In genomic region chr11:61854211-61854987, GRCm38 (mm10) we compare ENCODE assay signal across 8 mouse cellular contexts. TPM values are rescaled to one million over a fixed set of nuclear protein-coding genes. Genes with fewer than 3 reads are reported as not detected.
DNase-seq lines count a peak whose midpoint lies in the region; ATAC-seq lines count a peak whose summit lies in the region.

No protein-coding gene starts in this region.

- H3K4me3 ChIP-seq in heart, embryonic 14.5 days (ENCODE audit: control insufficient read depth in 1 of 2, insufficient read depth in 1 of 2, low read depth in 1 of 2, low read length in 2 of 2), result peak overlapping the region; percentile 76 to 97
- peak overlapping the region; percentile 92 for H3K4me3 ChIP-seq in liver, embryonic 12.5 days

- peaks cover 0 to 6% of the 10 kb centered on the region in 2 experiments; a peak in 2 of 4 replicates for H3K4me1 ChIP-seq in heart, embryonic 14.5 days (ENCODE audit: control insufficient read depth in 2 of 2, insufficient read depth in 2 of 2, low read length in 2 of 2)
- peaks cover 24% of the 10 kb centered on the region for H3K4me1 ChIP-seq in liver, embryonic 12.5 days

- peaks cover 17% of the 10 kb centered on the region for H3K36me3 ChIP-seq in heart, embryonic 14.5 days (ENCODE audit: control insufficient read depth, insufficient read depth, low read length)
- no peaks in the 10 kb centered on the region for H3K36me3 ChIP-seq in liver, embryonic 12.5 days
- H3K36me3 ChIP-seq in splenic B cell, adult 2 months (ENCODE audit: control insufficient read depth, insufficient read depth, low read length, poor library complexity, severe bottlenecking), result no peaks in the 10 kb centered on the region

- ATAC-seq in heart, embryonic 14.5 days (ENCODE audit: insufficient number of reproducible peaks, insufficient read depth, low FRiP score, low read depth), result peak; percentile 81
- ATAC-seq in liver, embryonic 12.5 days, result peak; percentile 86

- WGBS in heart, embryonic 14.5 days, result 0% methylated on average over 79 of the region's 87 CpGs
- under 1% methylated on average over 87 of the region's 87 CpGs for WGBS in liver, embryonic 12.5 days (ENCODE audit: insufficient replicate concordance)

- H3K27me3 ChIP-seq in heart, embryonic 14.5 days (ENCODE audit: control insufficient read depth, insufficient read depth, low read length), result no peaks in the 10 kb centered on the region
- H3K27me3 ChIP-seq in liver, embryonic 12.5 days (replicated peaks), result 0 out of 2 replicates have a peak, but pooled peaks cover 4% of the 10 kb centered on the region
- H3K27me3 ChIP-seq in splenic B cell, adult 2 months (ENCODE audit: control insufficient read depth, insufficient read depth, low read length, poor library complexity, severe bottlenecking), result no peaks in the 10 kb centered on the region

- H3K4me2 ChIP-seq in heart, embryonic 14.5 days (ENCODE audit: low read length), result peak overlapping the region; percentile 87
- peak overlapping the region; percentile 99 for H3K4me2 ChIP-seq in liver, embryonic 12.5 days

- peak overlapping the region; percentile 96 for H3K9ac ChIP-seq in heart, embryonic 14.5 days (ENCODE audit: low read length)
- peak overlapping the region; percentile 94 for H3K9ac ChIP-seq in liver, embryonic 12.5 days

- no peaks in the 10 kb centered on the region for H3K9me3 ChIP-seq in heart, embryonic 14.5 days (ENCODE audit: control insufficient read depth, low read length)
- H3K9me3 ChIP-seq in liver, embryonic 12.5 days (replicated peaks), result no peaks in the 10 kb centered on the region

- H3K27ac ChIP-seq in heart, embryonic 14.5 days (replicated peaks in 1 of 2; ENCODE audit: control insufficient read depth in 1 of 2, insufficient read depth in 1 of 2, low read depth in 2 of 2, low read length in 2 of 2), result peak overlapping the region; percentile 51 to 91
- H3K27ac ChIP-seq in liver, embryonic 12.5 days, result peak overlapping the region; percentile 88

- DNase-seq in CD8-positive naive resting alpha-beta T cell, adult 2 months (ENCODE audit: low read depth in 2 of 2, low spot score in 2 of 2), result peak; percentile 73 to 76
- peak; percentile 50 for DNase-seq in c-Kit-negative CD71-positive TER-119-positive erythroid progenitor cells, embryonic 14.5 days (ENCODE audit: low read depth, low spot score)
- DNase-seq in fibroblast of lung, adult 2 months (ENCODE audit: low read depth), result peak; percentile 25
- peak; percentile 88 for DNase-seq in kidney, postnatal 14 days
- peak; percentile 86 for DNase-seq in naive thymus-derived CD4-positive, alpha-beta T cell, adult 2 months (ENCODE audit: low read depth)
- peak; percentile 83 for DNase-seq in splenic B cell, adult 2 months (ENCODE audit: low read depth, low spot score)

RNA-seq across cellular contexts. Expression of gene Ulk2, which starts 0.5 kb away (rescaled TPM):
- polyA plus RNA-seq in heart, embryonic 14.5 days (2014; fragmentation: Nextera tagmentation; extraction: Ambion mirVana), result 18.5 and 18.9 TPM in 2 replicates
- 4.9 and 5.1 TPM in 2 replicates for polyA plus RNA-seq in liver, embryonic 12.5 days (2016; fragmentation: Nextera tagmentation; extraction: Ambion mirVana)

Comparison
In these comparisons a context has a peak if more than half of its experiments do, and no peak if none do; other contexts are left out.
1. Peak in every context shown above with its lines: DNase-seq, ATAC-seq, H3K4me3 ChIP-seq and H3K27ac ChIP-seq.
2. DNase-seq: peak in every context shown above with its lines; median percentile 88 in kidney, postnatal 14 days; 86 in naive thymus-derived CD4-positive, alpha-beta T cell, adult 2 months; 83 in splenic B cell, adult 2 months; 74 in CD8-positive naive resting alpha-beta T cell, adult 2 months; 50 in c-Kit-negative CD71-positive TER-119-positive erythroid progenitor cells, embryonic 14.5 days; 25 in fibroblast of lung, adult 2 months.